Mouse (Mus musculus): ENCODE measurements around the gene Spg7.
A peak's percentile ranks its signal among the peaks of the same experiment; 100 is the strongest.
"Not testable (repeated sequence)": the region's sequence is repeated elsewhere in the genome, so short reads cannot be mapped to it uniquely, and the experiment has no call there.

Gene Spg7

GRCm38 (mm10) chr8:123097786-123098584 lies 35.2 kb downstream of the Spg7 start:
- no peak for DNase-seq (ENCODE audit: low spot score in 2 of 2)

- DNase-seq (ENCODE audit: low spot score in 2 of 2): peak in 1 of 2 experiments; percentile 35
Observed at GRCm38 (mm10) chr8:123100288-123100687, 37.5 kb downstream of the Spg7 start.

GRCm38 (mm10) chr8:123101244-123101643 lies 38.5 kb downstream of the Spg7 start:
- no peak for DNase-seq (ENCODE audit: low spot score in 2 of 2)

- DNase-seq (ENCODE audit: low spot score in 2 of 2): peak; percentile 95 to 98
Observed at GRCm38 (mm10) chr8:123101735-123102685, 39.3 kb downstream of the Spg7 start, which contains the start of gene Rpl13. Rpl13 (plus strand) TSS chr8:123102350.

GRCm38 (mm10) chr8:123102855-123103254 lies 40.1 kb downstream of the Spg7 start:
- DNase-seq (ENCODE audit: low spot score in 2 of 2): not testable (repeated sequence)

GRCm38 (mm10) chr8:123103285-123103684 lies 40.5 kb downstream of the Spg7 start:
- DNase-seq (ENCODE audit: low spot score in 2 of 2): no peak

- DNase-seq (ENCODE audit: low spot score in 2 of 2): no peak
Observed at GRCm38 (mm10) chr8:123104046-123104767, 41.5 kb downstream of the Spg7 start.

- no peak for DNase-seq (ENCODE audit: low spot score in 2 of 2)
Observed at GRCm38 (mm10) chr8:123105553-123106326, 43.0 kb downstream of the Spg7 start.

GRCm38 (mm10) chr8:123106531-123106930 lies 43.8 kb downstream of the Spg7 start:
- no peak for DNase-seq (ENCODE audit: low spot score in 2 of 2)

- no peak for DNase-seq (ENCODE audit: low spot score in 2 of 2)
Observed at GRCm38 (mm10) chr8:123108010-123108409, 45.3 kb downstream of the Spg7 start.

- no peak for DNase-seq (ENCODE audit: low spot score in 2 of 2)
Observed at GRCm38 (mm10) chr8:123108953-123109352, 46.2 kb downstream of the Spg7 start.

- DNase-seq (ENCODE audit: low spot score in 2 of 2): peak in 1 of 2 experiments; percentile 34
Observed at GRCm38 (mm10) chr8:123110649-123111048, 47.9 kb downstream of the Spg7 start.

GRCm38 (mm10) chr8:123112892-123113291 lies 50.1 kb downstream of the Spg7 start:
- DNase-seq (ENCODE audit: low spot score in 2 of 2): no peak

- no peak for DNase-seq (ENCODE audit: low spot score in 2 of 2)
Observed at GRCm38 (mm10) chr8:123113908-123114469, 51.2 kb downstream of the Spg7 start.

- DNase-seq (ENCODE audit: low spot score in 2 of 2): no peak
Observed at GRCm38 (mm10) chr8:123114644-123115043, 51.9 kb downstream of the Spg7 start.

GRCm38 (mm10) chr8:123117127-123117731 lies 54.5 kb downstream of the Spg7 start, which contains the start of gene Cpne7:
Cpne7 (plus strand) TSS chr8:123117374.
- no peak for DNase-seq (ENCODE audit: low spot score in 2 of 2)

- DNase-seq (ENCODE audit: low spot score in 2 of 2): no peak
Observed at GRCm38 (mm10) chr8:123117744-123118143, 55.0 kb downstream of the Spg7 start.

- no peak for DNase-seq (ENCODE audit: low spot score in 2 of 2)
Observed at GRCm38 (mm10) chr8:123122059-123122458, 59.3 kb downstream of the Spg7 start.

- DNase-seq (ENCODE audit: low spot score in 2 of 2): no peak
Observed at GRCm38 (mm10) chr8:123122670-123123069, 59.9 kb downstream of the Spg7 start.

GRCm38 (mm10) chr8:123126193-123126816 lies 63.6 kb downstream of the Spg7 start:
- DNase-seq (ENCODE audit: low spot score in 2 of 2): peak; percentile 52 to 53

Data from urinary bladder, postnatal 36 days (tissue).